Mouse (Mus musculus): Measurements from ENCODE around the gene Pacsin2.

DNA sequence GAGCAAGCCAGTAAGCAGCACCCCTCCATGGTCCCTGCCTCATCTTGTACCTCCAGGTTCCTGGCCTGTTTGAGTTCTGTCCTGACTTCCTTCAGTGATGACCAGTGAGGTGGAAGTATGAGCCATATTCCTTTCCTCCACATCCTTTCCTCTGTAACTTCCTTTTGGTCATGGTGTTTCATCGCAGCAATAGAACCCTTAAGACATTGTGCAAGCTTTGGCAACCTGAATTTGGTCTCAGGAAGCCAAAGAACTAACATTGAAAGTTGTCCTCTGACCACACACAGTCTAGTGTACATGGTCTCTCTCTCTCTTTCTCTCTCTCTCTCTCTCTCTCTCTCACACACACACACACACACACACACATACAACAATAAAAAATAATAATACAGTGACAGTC lies 8.8 kb upstream of the Pacsin2 start:
- no peak for TF ChIP-seq ZMIZ1 (IDR thresholded peaks at IDR 0.05; ENCODE audit: low read depth, low read length)
- no peak for TF ChIP-seq RAD21 (IDR thresholded peaks at IDR 0.05; ENCODE audit: low read depth, low read length)
- TF ChIP-seq CTCF (conservative IDR thresholded peaks at IDR 0.05 in 1 of 2, IDR thresholded peaks at IDR 0.05 in 1 of 2; ENCODE audit: low read depth in 2 of 2, low read length in 2 of 2): no peak
- no peak for TF ChIP-seq HCFC1 (IDR thresholded peaks at IDR 0.05; ENCODE audit: low read depth, low read length)
- TF ChIP-seq POLR2A (IDR thresholded peaks at IDR 0.05; ENCODE audit: low read depth, low read length): no peak
- TF ChIP-seq UBTF (IDR thresholded peaks at IDR 0.05; ENCODE audit: low read depth, low read length): no peak
- no peak for TF ChIP-seq GABPA (IDR thresholded peaks at IDR 0.05; ENCODE audit: insufficient replicate concordance, low read depth, low read length)
- no peak for TF ChIP-seq MYC (IDR thresholded peaks at IDR 0.05; ENCODE audit: low read depth, low read length)

Measured in CH12.LX (cell line).